Mouse (Mus musculus): ENCODE results near the gene Jak2. TPM values are rescaled to one million over a fixed set of nuclear protein-coding genes. Genes with fewer than 3 reads are reported as not detected.
A peak's percentile ranks its signal among the peaks of the same experiment; 100 is the strongest.

Gene Jak2
- polyA plus RNA-seq, 1 experiment from 2014 or later: 5.0 TPM

DNA sequence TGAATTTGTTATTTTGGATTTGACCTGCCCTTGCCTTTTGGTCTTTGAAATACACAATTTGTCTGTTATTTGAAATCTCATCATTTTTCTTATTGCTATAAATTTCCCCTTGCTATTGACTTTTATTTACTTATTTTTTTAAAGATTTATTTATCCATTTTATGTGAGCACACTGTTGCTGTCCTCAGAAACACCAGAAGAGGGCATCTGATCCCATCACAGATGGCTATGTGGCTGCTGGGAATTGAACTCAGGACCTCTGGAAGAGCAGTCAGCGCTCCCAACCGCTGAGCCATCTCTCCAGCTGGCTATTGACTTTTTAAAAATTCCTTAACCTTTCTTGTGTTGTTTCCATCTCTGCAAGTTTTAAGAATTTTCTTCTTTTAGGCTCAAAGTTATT lies 85.0 kb downstream of the Jak2 start:
- no peaks in the 10 kb centered on the region for H3K9me3 ChIP-seq (replicated peaks; ENCODE audit: control insufficient read depth, low read length)
- H3K27ac ChIP-seq (ENCODE audit: low read length): no peak overlapping the region
- no peak overlapping the region for H3K4me3 ChIP-seq (replicated peaks; ENCODE audit: low read length)
- no peaks in the 10 kb centered on the region for H3K27me3 ChIP-seq (ENCODE audit: control insufficient read depth, insufficient read depth, low read length)
- no peak for ATAC-seq (ENCODE audit: insufficient read depth, low FRiP score)
- H3K4me2 ChIP-seq (ENCODE audit: low read depth, low read length): no peak overlapping the region
- 83% methylated on average over 2 of the region's 2 CpGs for WGBS
- no peaks in the 10 kb centered on the region for H3K36me3 ChIP-seq (ENCODE audit: control insufficient read depth, insufficient read depth, low read length)
- peaks cover 8% of the 10 kb centered on the region for H3K4me1 ChIP-seq (ENCODE audit: control insufficient read depth, insufficient read depth, low read length)
- H3K9ac ChIP-seq (ENCODE audit: low read length): no peak overlapping the region

DNA sequence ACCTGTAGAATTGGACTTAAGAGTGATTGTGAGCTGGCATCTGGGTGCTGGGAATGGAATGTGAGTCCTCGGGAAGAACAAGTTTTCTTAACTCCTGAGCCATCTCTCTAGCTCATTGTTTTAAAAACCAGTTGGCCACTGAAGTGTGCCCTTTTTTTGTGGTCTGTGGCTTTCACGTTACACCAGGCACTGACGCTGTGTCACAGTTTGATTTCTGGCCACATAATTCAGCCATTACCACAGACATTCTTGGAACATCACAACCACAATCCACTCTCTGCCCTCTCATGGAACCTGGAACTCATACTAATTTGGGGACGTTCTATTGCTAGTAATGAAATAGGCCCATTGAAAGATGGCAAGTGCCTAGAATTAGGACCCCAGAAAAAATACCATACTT lies 89.4 kb downstream of the Jak2 start:
- 79% methylated on average over 4 of the region's 4 CpGs for WGBS
- H3K27me3 ChIP-seq (ENCODE audit: control insufficient read depth, insufficient read depth, low read length): no peaks in the 10 kb centered on the region
- no peak overlapping the region for H3K9ac ChIP-seq (ENCODE audit: low read length)
- no peaks in the 10 kb centered on the region for H3K4me1 ChIP-seq (ENCODE audit: control insufficient read depth, insufficient read depth, low read length)
- H3K4me3 ChIP-seq (replicated peaks; ENCODE audit: low read length): no peak overlapping the region
- no peaks in the 10 kb centered on the region for H3K9me3 ChIP-seq (replicated peaks; ENCODE audit: control insufficient read depth, low read length)
- no peak for ATAC-seq (ENCODE audit: insufficient read depth, low FRiP score)
- H3K36me3 ChIP-seq (ENCODE audit: control insufficient read depth, insufficient read depth, low read length): no peaks in the 10 kb centered on the region
- no peak overlapping the region for H3K27ac ChIP-seq (ENCODE audit: low read length)
- H3K4me2 ChIP-seq (ENCODE audit: low read depth, low read length): no peak overlapping the region

DNA sequence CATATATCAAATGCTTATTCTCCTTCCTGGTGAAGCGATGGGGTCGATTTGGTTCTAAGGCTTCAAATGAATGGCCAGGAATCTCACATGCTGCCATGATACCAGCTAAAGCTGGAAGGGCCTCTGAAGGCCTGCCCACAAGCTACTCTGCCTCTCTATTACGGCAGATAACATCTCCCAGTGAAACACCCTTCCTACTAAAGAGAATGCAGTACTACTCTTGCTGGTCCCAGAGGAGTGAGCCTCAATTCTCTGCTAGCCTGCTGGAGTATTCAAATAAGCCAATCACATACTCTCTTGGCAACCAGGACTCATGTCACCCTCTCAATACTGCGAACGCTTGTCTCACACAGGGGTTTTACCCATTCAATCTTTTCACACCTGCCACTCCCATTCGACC lies 90.7 kb downstream of the Jak2 start:
- no peaks in the 10 kb centered on the region for H3K27me3 ChIP-seq (ENCODE audit: control insufficient read depth, insufficient read depth, low read length)
- WGBS: 73% methylated on average over 6 of the region's 6 CpGs
- H3K36me3 ChIP-seq (ENCODE audit: control insufficient read depth, insufficient read depth, low read length): no peaks in the 10 kb centered on the region
- ATAC-seq (ENCODE audit: insufficient read depth, low FRiP score): no peak
- H3K9ac ChIP-seq (ENCODE audit: low read length): no peak overlapping the region
- no peak overlapping the region for H3K4me2 ChIP-seq (ENCODE audit: low read depth, low read length)
- H3K27ac ChIP-seq (ENCODE audit: low read length): no peak overlapping the region
- H3K4me1 ChIP-seq (ENCODE audit: control insufficient read depth, insufficient read depth, low read length): no peaks in the 10 kb centered on the region
- H3K9me3 ChIP-seq (replicated peaks; ENCODE audit: control insufficient read depth, low read length): no peaks in the 10 kb centered on the region
- H3K4me3 ChIP-seq (replicated peaks; ENCODE audit: low read length): no peak overlapping the region

DNA sequence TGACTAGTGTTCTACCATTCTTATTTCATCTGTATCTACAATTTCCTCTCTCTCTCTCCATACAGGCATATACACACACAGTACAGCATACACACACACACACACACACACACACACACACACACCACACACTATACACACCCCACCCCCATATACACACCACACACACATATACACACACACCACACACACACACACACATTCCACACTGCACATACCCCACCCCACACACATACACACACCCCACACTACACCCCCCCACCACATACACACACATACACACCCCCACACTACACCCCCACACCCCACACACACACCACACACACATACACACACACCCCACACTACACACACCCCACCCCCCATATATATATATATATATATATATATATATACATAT lies 93.2 kb downstream of the Jak2 start:
- no peak for ATAC-seq (ENCODE audit: insufficient read depth, low FRiP score)
- no peak overlapping the region for H3K27ac ChIP-seq (ENCODE audit: low read length)
- H3K4me3 ChIP-seq (replicated peaks; ENCODE audit: low read length): no peak overlapping the region
- no peak overlapping the region for H3K4me2 ChIP-seq (ENCODE audit: low read depth, low read length)
- H3K9ac ChIP-seq (ENCODE audit: low read length): no peak overlapping the region
- no peaks in the 10 kb centered on the region for H3K9me3 ChIP-seq (replicated peaks; ENCODE audit: control insufficient read depth, low read length)
- no peaks in the 10 kb centered on the region for H3K27me3 ChIP-seq (ENCODE audit: control insufficient read depth, insufficient read depth, low read length)
- no peaks in the 10 kb centered on the region for H3K36me3 ChIP-seq (ENCODE audit: control insufficient read depth, insufficient read depth, low read length)
- no peaks in the 10 kb centered on the region for H3K4me1 ChIP-seq (ENCODE audit: control insufficient read depth, insufficient read depth, low read length)

DNA sequence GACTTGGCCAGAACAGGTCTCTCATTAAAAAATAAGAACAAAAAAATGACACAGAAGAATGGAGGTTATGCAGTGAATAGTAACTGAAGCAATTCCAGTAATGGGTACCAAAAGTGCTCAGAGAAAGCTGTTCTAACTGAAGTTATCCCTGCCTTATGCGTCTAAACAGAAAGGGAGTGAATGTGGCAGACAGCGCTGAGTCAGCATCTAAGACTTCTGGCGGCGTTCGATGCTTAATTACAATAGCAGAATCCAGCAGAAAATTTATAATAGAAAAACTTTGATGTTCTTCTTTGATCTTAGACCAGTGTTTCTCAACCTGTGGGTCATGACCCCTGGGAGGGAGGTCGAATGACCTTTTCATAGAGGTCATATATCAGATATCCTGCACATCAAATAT lies 94.0 kb downstream of the Jak2 start:
- H3K9me3 ChIP-seq (replicated peaks; ENCODE audit: control insufficient read depth, low read length): no peaks in the 10 kb centered on the region
- H3K4me1 ChIP-seq (ENCODE audit: control insufficient read depth, insufficient read depth, low read length): no peaks in the 10 kb centered on the region
- no peaks in the 10 kb centered on the region for H3K36me3 ChIP-seq (ENCODE audit: control insufficient read depth, insufficient read depth, low read length)
- no peak overlapping the region for H3K27ac ChIP-seq (ENCODE audit: low read length)
- no peak overlapping the region for H3K4me3 ChIP-seq (replicated peaks; ENCODE audit: low read length)
- WGBS: 78% methylated on average over 6 of the region's 6 CpGs
- H3K4me2 ChIP-seq (ENCODE audit: low read depth, low read length): no peak overlapping the region
- no peaks in the 10 kb centered on the region for H3K27me3 ChIP-seq (ENCODE audit: control insufficient read depth, insufficient read depth, low read length)
- no peak overlapping the region for H3K9ac ChIP-seq (ENCODE audit: low read length)
- ATAC-seq (ENCODE audit: insufficient read depth, low FRiP score): no peak

DNA sequence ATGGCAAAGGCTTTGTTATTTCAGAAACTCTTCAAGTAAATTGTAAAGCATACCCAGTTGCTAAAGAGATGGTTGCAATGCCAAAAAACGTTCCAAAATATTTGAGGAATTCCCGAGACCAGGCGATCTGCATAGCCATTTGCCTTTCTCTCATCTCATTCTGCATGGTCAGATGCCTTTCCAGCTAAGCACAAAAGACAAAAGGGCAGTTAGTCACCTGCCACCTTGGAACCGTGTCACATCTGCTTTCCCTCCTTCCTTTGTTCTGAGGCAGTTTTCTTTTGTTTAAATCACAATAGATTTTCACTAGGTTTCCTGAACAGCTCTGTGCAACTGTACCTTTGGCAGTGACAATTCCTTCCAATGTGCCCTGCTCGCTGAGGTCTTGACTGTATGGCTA lies 99.4 kb downstream of the Jak2 start:
- WGBS: 51% methylated on average over 5 of the region's 5 CpGs
- Histone ChIP-seq H3K27me3 (ENCODE audit: control insufficient read depth, insufficient read depth, low read length) (no peaks in the 10 kb centered on the region), H3K4me1 (ENCODE audit: control insufficient read depth, insufficient read depth, low read length) (0 out of 2 replicates have a peak, but pooled peaks cover 3% of the 10 kb centered on the region), H3K9ac (ENCODE audit: low read length) (no peak overlapping the region), H3K36me3 (ENCODE audit: control insufficient read depth, insufficient read depth, low read length) (no peaks in the 10 kb centered on the region), H3K27ac (ENCODE audit: low read length) (no peak overlapping the region), H3K4me2 (ENCODE audit: low read depth, low read length) (no peak overlapping the region), H3K9me3 (replicated peaks; ENCODE audit: control insufficient read depth, low read length) (no peaks in the 10 kb centered on the region), H3K4me3 (replicated peaks; ENCODE audit: low read length) (no peak overlapping the region)
- ATAC-seq (ENCODE audit: insufficient read depth, low FRiP score): no peak

DNA sequence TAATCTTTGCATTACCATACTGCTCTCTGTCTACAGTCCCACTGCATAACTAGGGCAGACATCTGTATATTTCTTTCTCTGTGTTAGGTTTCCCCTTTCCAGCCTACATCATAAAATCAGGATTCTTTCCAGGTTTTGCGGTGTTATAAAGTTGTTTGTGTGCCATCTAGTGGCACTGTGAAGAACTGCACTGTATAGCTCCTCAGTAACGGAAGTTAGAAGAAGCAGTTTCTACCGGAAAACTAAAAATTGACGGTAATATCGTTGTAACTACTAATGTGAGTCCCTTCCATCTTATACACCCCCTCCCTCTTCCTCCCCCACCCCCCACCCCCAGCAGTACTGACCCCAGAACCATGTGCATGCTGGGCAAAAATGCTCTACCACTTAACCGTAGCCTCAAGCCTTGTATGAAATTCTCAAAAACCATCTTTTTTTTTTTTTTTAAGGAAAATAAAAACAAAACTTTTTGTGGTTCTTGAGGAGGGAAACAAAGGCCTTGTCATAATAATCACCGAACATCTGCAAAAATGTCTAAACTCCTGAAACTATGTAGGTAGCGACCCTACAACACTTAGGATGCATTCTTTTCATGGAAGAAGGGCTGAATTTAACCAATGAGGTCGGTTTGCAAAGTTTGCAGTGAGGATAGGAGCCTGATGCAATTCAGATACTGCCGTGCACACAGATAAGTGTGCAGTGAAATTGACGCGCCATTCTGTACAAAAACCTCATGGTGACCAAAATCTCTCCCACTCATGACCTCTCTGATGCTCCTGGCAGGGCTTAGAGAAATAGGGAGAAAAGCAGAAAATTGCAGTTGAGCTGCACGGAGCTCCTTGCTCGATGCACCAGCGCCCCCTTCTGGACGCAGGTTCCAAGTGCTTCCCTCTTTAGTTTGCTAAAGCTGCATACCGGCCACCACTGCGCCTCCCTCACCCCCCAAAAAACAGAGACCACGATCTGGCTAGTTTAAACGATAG lies 103.6 kb downstream of the Jak2 start:
- no peak overlapping the region; the same call in 1 of the 2 replicates for H3K27ac ChIP-seq (ENCODE audit: low read length)
- no peaks in the 10 kb centered on the region for H3K9me3 ChIP-seq (replicated peaks; ENCODE audit: control insufficient read depth, low read length)
- 4% methylated on average over 20 of the region's 20 CpGs for WGBS
- peak; percentile 80; the same call in 1 of the 2 replicates for ATAC-seq (ENCODE audit: insufficient read depth, low FRiP score)
- no peaks in the 10 kb centered on the region for H3K36me3 ChIP-seq (ENCODE audit: control insufficient read depth, insufficient read depth, low read length)
- peak overlapping the region; percentile 43 for H3K4me3 ChIP-seq (replicated peaks; ENCODE audit: low read length)
- H3K9ac ChIP-seq (ENCODE audit: low read length): peak overlapping the region; percentile 38; the same call in 1 of the 2 replicates
- H3K4me2 ChIP-seq (ENCODE audit: low read depth, low read length): peak overlapping the region; percentile 76
- H3K27me3 ChIP-seq (ENCODE audit: control insufficient read depth, insufficient read depth, low read length): no peaks in the 10 kb centered on the region
- H3K4me1 ChIP-seq (ENCODE audit: control insufficient read depth, insufficient read depth, low read length): 0 out of 2 replicates have a peak, but pooled peaks cover 3% of the 10 kb centered on the region

DNA sequence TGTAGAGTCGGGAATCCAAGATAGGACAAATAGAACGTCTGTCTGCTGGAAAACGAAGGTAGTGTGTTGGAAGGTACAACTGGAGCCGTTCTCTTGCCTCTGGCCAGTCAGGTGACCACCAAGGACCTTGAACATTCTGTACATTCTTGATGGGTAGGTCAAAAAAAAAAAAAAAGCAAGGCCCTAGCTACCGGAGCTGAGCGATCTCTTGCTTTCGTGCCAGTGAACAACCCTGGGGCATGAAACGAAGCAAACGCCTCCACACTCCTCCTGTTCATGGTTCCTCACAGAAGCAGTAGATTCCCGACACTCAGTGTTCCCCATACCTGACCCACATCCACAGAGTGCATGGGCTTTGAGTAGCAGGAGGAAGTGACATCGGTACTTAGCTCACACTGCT lies 104.7 kb downstream of the Jak2 start:
- Histone ChIP-seq H3K9me3 (replicated peaks; ENCODE audit: control insufficient read depth, low read length) (no peaks in the 10 kb centered on the region), H3K27me3 (ENCODE audit: control insufficient read depth, insufficient read depth, low read length) (no peaks in the 10 kb centered on the region), H3K4me2 (ENCODE audit: low read depth, low read length) (no peak overlapping the region), H3K36me3 (ENCODE audit: control insufficient read depth, insufficient read depth, low read length) (no peaks in the 10 kb centered on the region), H3K4me1 (ENCODE audit: control insufficient read depth, insufficient read depth, low read length) (peaks cover 8% of the 10 kb centered on the region), H3K27ac (ENCODE audit: low read length) (no peak overlapping the region), H3K9ac (ENCODE audit: low read length) (0 out of 2 replicates have a peak overlapping the region, but pooled peaks have one; percentile 14), H3K4me3 (replicated peaks; ENCODE audit: low read length) (no peak overlapping the region)
- WGBS: 81% methylated on average over 11 of the region's 11 CpGs
- no peak for ATAC-seq (ENCODE audit: insufficient read depth, low FRiP score)

DNA sequence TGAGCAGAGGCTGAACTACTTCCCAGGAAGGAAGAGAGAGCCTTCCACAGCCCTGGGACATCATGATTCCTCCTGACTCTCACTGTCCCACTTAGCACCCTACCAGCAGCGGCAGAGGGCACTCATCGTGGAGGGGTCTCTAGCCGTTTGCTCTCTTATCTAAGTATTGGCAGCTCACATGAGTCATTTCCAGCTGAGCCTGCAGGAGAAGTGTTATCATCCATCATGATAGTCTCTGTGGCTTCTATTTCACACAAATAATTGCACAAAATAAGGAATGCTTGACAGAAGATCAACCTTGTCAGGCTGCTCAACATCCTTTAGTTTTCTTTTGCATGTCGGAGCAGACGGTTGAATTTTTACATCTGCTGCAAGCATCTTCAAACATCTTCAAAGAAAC lies 108.6 kb downstream of the Jak2 start:
- Histone ChIP-seq H3K9ac (ENCODE audit: low read length) (no peak overlapping the region), H3K27me3 (ENCODE audit: control insufficient read depth, insufficient read depth, low read length) (no peaks in the 10 kb centered on the region), H3K27ac (ENCODE audit: low read length) (no peak overlapping the region), H3K36me3 (ENCODE audit: control insufficient read depth, insufficient read depth, low read length) (no peaks in the 10 kb centered on the region), H3K4me3 (replicated peaks; ENCODE audit: low read length) (no peak overlapping the region), H3K4me2 (ENCODE audit: low read depth, low read length) (no peak overlapping the region), H3K4me1 (ENCODE audit: control insufficient read depth, insufficient read depth, low read length) (peaks cover 16% of the 10 kb centered on the region), H3K9me3 (replicated peaks; ENCODE audit: control insufficient read depth, low read length) (no peaks in the 10 kb centered on the region)
- ATAC-seq (ENCODE audit: insufficient read depth, low FRiP score): no peak
- 61% methylated on average over 5 of the region's 5 CpGs for WGBS
